Mouse (Mus musculus) E14TG2a.4 (cell line): ENCODE measurements at regions not wholly inside any gene's neighbourhood (a gene's known extent, or its start where the extent isn't known, plus 50 kb on each side); places are given as distances from the start of the nearest gene placed in this dataset.

Experiments
- H3K27me3 ChIP-seq: 2 replicates; pipeline ENCODE4 v1.6.1; 2014; ENCODE audit warnings: low read length, control low read depth; ENCODE audit not compliant: insufficient read depth
- H3K36me3 ChIP-seq: 2 replicates; pipeline ENCODE4 v1.6.1; 2014; ENCODE audit warnings: low read length, control low read depth; ENCODE audit not compliant: insufficient read depth
- H3K4me1 ChIP-seq: replicated peaks from 2 replicates; pipeline ENCODE4 v1.6.1; 2014; ENCODE audit warnings: low read depth, low read length, control low read depth
- H3K4me3 ChIP-seq: replicated peaks from 2 replicates; pipeline ENCODE4 v1.5.1; 2014; ENCODE audit warnings: mild to moderate bottlenecking, low read length
- H3K9me3 ChIP-seq: 2 replicates; pipeline ENCODE4 v1.6.1; 2014; ENCODE audit warnings: low read length, control low read depth
- CTCF ChIP-seq: conservative IDR thresholded peaks from 2 replicates; pipeline ENCODE4 v1.5.1; 2014; ENCODE audit warnings: low read length
- NANOG ChIP-seq: IDR thresholded peaks from 2 replicates; pipeline ENCODE4 v1.6.1; 2014; ENCODE audit warnings: borderline replicate concordance, low read length, mixed read lengths
- POU5F1 ChIP-seq: IDR thresholded peaks from 2 replicates; pipeline ENCODE4 v1.6.1; 2014; ENCODE audit warnings: low read length, borderline replicate concordance

- H3K4me3 ChIP-seq: no peak overlapping the region
- H3K9me3 ChIP-seq: no peaks in the 10 kb centered on the region
- H3K36me3 ChIP-seq: no peaks in the 10 kb centered on the region
- no peak for TF ChIP-seq POU5F1
- no peak for TF ChIP-seq NANOG
- TF ChIP-seq CTCF: no peak
- H3K27me3 ChIP-seq: peaks cover 8% of the 10 kb centered on the region; the same call in 1 of the 2 replicates
- H3K4me1 ChIP-seq: no peaks in the 10 kb centered on the region
Measured at GRCm38 (mm10) chr4:22120953-22121352, 189.8 kb downstream of the Faxc start.

DNA sequence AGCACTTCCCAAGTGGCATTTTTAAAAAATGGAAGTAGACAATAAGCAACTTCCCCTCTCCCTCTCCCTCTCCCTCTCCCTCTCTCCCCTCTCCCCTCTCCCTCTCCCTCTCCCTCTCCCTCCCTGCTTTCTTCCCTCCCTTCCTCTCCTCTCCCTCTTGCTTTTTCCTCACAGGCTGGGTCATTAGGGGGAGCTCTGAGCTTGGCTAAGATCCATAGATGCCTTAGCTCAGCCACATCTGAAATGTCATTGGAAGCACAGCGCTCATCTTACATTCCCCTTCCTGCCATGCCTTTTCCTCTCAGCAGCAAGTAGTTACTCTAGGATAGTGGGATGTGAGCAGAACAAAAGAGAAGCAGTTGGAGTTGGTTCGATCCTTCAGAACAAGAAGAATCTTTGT, 190.3 kb downstream of the Faxc start:
- Histone ChIP-seq H3K27me3 (peaks cover 8% of the 10 kb centered on the region; the same call in 1 of the 2 replicates), H3K4me1 (no peaks in the 10 kb centered on the region), H3K9me3 (no peaks in the 10 kb centered on the region), H3K4me3 (no peak overlapping the region), H3K36me3 (no peaks in the 10 kb centered on the region)
- no peak for TF ChIP-seq CTCF
- TF ChIP-seq NANOG: no peak
- no peak for TF ChIP-seq POU5F1

DNA sequence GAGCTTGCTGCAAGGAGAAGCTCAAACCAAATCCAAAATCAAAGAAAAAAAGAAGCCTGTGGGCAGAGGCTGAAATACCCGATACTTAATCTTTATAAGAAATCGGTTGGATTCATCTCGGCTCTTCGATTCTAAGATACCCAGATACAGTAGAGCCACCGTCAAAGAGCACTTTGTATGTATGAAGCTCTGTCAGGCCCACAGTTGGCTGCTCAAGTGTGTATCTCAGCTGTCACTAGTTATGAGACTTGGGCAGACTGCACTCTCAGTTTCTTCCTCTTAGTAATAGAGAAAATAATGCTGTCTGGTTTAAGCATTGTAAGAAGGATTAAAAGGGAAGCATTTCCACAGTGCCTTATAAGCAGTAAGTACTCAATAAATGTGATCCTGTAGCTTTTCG, 193.7 kb downstream of the Faxc start:
- Histone ChIP-seq H3K9me3 (no peaks in the 10 kb centered on the region), H3K4me3 (no peak overlapping the region), H3K36me3 (no peaks in the 10 kb centered on the region), H3K4me1 (no peaks in the 10 kb centered on the region), H3K27me3 (peaks cover 8% of the 10 kb centered on the region; the same call in 1 of the 2 replicates)
- TF ChIP-seq NANOG: no peak
- TF ChIP-seq POU5F1: no peak
- no peak for TF ChIP-seq CTCF

GRCm38 (mm10) chr4:22130511-22130910, 199.4 kb downstream of the Faxc start:
- H3K36me3 ChIP-seq: no peaks in the 10 kb centered on the region
- H3K4me1 ChIP-seq: peaks cover 20% of the 10 kb centered on the region
- H3K9me3 ChIP-seq: no peaks in the 10 kb centered on the region
- H3K27me3 ChIP-seq: 0 out of 2 replicates have a peak, but pooled peaks cover 2% of the 10 kb centered on the region
- no peak for TF ChIP-seq CTCF
- no peak for TF ChIP-seq POU5F1
- no peak for TF ChIP-seq NANOG
- no peak overlapping the region for H3K4me3 ChIP-seq

DNA sequence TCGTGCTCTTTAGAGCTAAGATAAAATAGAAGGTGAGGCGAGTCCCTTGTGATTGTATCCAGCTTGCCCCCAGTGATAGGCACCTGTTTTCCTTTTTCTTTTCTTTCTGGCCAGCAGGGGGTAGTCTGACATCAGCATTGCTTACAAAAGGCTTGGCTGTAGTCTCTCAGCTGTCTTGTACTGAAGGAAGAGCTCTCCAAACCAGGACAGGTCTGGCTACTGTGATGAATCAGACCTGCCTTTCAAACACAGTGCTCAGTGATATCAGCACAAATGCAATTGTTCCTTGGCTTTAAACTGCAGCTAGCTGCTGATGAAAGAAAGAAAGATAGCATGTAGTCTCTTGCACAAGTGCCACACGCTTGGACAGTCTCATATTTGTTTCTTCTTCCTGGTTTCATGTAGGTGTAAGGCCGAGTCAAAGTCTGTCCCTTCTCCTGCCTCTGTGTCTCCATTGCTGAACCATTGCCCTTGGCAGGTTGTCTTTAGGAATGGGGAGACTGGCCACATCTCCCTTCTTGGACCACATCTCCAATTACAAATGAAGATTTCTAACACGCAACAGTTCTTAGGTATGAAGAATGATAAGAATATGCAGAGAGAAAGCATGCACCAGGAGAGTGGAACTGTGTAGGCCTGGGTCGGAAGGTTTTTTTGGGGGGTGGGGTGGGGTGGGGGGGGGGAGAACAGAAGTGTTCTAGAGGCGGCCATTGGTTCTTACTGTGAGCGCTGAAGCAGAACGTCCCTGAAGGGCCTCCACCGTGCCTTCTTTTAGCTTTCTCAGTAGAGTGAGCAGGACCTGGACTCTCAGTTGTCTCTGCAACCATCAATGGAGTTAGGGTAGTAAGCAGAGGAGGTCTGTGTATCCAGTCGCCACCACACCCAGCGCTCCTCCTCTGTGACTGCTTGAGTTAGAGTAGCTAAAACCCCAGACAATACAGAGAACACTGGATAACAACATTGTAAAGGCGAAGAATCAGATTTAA, 200.9 kb downstream of the Faxc start:
- H3K4me3 ChIP-seq: no peak overlapping the region
- TF ChIP-seq CTCF (peak; percentile 26), POU5F1 (no peak), NANOG (no peak)
- no peaks in the 10 kb centered on the region for H3K9me3 ChIP-seq
- peaks cover 26% of the 10 kb centered on the region for H3K4me1 ChIP-seq
- H3K36me3 ChIP-seq: no peaks in the 10 kb centered on the region
- H3K27me3 ChIP-seq: peaks cover 2% of the 10 kb centered on the region; the same call in 1 of the 2 replicates

- no peaks in the 10 kb centered on the region for H3K36me3 ChIP-seq
- TF ChIP-seq NANOG (no peak), POU5F1 (no peak), CTCF (no peak)
- peaks cover 2% of the 10 kb centered on the region; the same call in 1 of the 2 replicates for H3K27me3 ChIP-seq
- peaks cover 29% of the 10 kb centered on the region for H3K4me1 ChIP-seq
- H3K4me3 ChIP-seq: no peak overlapping the region
- no peaks in the 10 kb centered on the region for H3K9me3 ChIP-seq
Measured at GRCm38 (mm10) chr4:22133547-22134495, 202.7 kb downstream of the Faxc start.

DNA sequence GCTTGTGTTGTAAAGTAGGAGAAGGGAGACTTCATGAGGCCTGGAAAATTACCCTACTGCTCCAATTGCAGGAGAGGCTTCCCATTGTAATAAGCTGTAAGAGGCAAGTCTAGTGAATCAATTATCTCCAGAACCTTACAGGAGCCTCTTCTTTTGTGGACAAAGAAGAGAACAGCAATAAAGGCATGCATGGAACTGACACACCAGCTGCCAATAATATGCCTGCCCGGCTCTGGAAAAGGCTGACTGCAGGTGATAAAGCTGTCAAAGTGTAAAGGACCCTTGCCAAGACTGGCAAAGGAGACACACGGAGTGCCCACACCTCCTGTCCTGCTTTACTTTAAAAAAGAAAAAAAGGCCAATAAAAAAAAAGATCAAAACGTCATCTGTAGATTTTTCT, 209.0 kb downstream of the Faxc start:
- Histone ChIP-seq H3K4me3 (no peak overlapping the region), H3K27me3 (no peaks in the 10 kb centered on the region; the same call in 1 of the 2 replicates), H3K36me3 (no peaks in the 10 kb centered on the region), H3K9me3 (no peaks in the 10 kb centered on the region), H3K4me1 (peaks cover 34% of the 10 kb centered on the region)
- TF ChIP-seq CTCF (no peak), POU5F1 (no peak), NANOG (no peak)

- H3K27me3 ChIP-seq: no peaks in the 10 kb centered on the region
- H3K4me1 ChIP-seq: peaks cover 53% of the 10 kb centered on the region
- no peaks in the 10 kb centered on the region for H3K36me3 ChIP-seq
- no peak overlapping the region for H3K4me3 ChIP-seq
- H3K9me3 ChIP-seq: no peaks in the 10 kb centered on the region
- TF ChIP-seq NANOG: no peak
- no peak for TF ChIP-seq POU5F1
- TF ChIP-seq CTCF: no peak
Measured at GRCm38 (mm10) chr4:22143546-22143945, 212.4 kb downstream of the Faxc start.
